Mouse (Mus musculus) spleen, postnatal 14 days (tissue): ENCODE results near the gene Btbd35f16.
"Not testable (repeated sequence)": the region's sequence is repeated elsewhere in the genome, so short reads cannot be mapped to it uniquely, and the experiment has no call there.

Experiments used
- DNase-seq, 2 experiments: peaks; one replicate each; pipeline ENCODE4 v3.0.0; 2021 to 2022; ENCODE audit warnings: low spot score in 2 of 2

The Btbd35f16 gene

GRCm38 (mm10) chrX:3956902-3957301 is at the start of gene Btbd35f16:
Gene Btbd35f16 (minus strand): TSS chrX:3957002.
- DNase-seq = not testable (repeated sequence)
